ENCODE assay signal across 9 mouse cellular contexts in genomic region chr17:81738311-81738755, GRCm38 (mm10). TPM values are rescaled to one million over a fixed set of nuclear protein-coding genes. Genes with fewer than 3 reads are reported as not detected.
DNase-seq lines count a peak whose midpoint lies in the region.
"Had no signal": no experiment of that assay in that cellular context is flagged by ENCODE, and none has a peak within 500 bp of the region (broad histone marks: within the 10 kb centered on the region; RNA-seq: fewer than 3 reads in every experiment).

Slc8a1 (minus strand) TSS chr17:81738377.

- DNase-seq in adrenal gland, postnatal 10 days: no peak
- DNase-seq in adrenal gland, adult 18-20 months (ENCODE audit: low spot score in 2 of 2): no peak
- peak; percentile 42 to 62 for DNase-seq in cerebellum, postnatal 14 days
- peak; percentile 71 to 78 for DNase-seq in heart, adult 9 months (ENCODE audit: low spot score in 2 of 2)
- DNase-seq in layer of hippocampus, adult 8-10 months (ENCODE audit: low spot score in 2 of 2): peak; percentile 75 to 78
- DNase-seq in right cerebral cortex, adult 18-20 months: peak; percentile 67
- DNase-seq in ovary, postnatal 36 days (ENCODE audit: low spot score): no peak
- DNase-seq in kidney, postnatal 14 days: no peak
- DNase-seq: liver, embryonic 13.5 days had no signal

RNA-seq across cellular contexts. Expression of gene Slc8a1, which starts in this region (rescaled TPM):
- 10 to 100 TPM; 15.8 to 21.1 TPM for total RNA-seq in adrenal gland, postnatal 10 days (2021)
- total RNA-seq in adrenal gland, adult 18-20 months (2021): 1 to 10 TPM; 6.6 to 8.3 TPM
- 100 to 1,000 TPM; 280 to 313 (median 296) TPM for total RNA-seq in layer of hippocampus, adult 8-10 months (2022)

Comparison
In these comparisons a context has a peak if more than half of its experiments do, and no peak if none do; other contexts are left out.
1. RNA of gene Slc8a1 (total RNA-seq): 280 to 313 TPM in layer of hippocampus, adult 8-10 months; 15.8 to 21.1 TPM in adrenal gland, postnatal 10 days and 6.6 to 8.3 TPM in adrenal gland, adult 18-20 months; every median in the first group is over 10 times any median in the second.
2. DNase-seq: peak in cerebellum, postnatal 14 days (2 of 2), heart, adult 9 months (2 of 2), layer of hippocampus, adult 8-10 months (2 of 2) and right cerebral cortex, adult 18-20 months (single experiment); none in adrenal gland, postnatal 10 days (single experiment), adrenal gland, adult 18-20 months (0 of 2), ovary, postnatal 36 days (single experiment) and kidney, postnatal 14 days (single experiment).